Mouse (Mus musculus): Measurements from ENCODE around the gene Fcgrt. TPM values are rescaled to one million over a fixed set of nuclear protein-coding genes. Genes with fewer than 3 reads are reported as not detected.

Fcgrt gene
- polyA plus RNA-seq, 1 experiment: 38.9 TPM

DNA sequence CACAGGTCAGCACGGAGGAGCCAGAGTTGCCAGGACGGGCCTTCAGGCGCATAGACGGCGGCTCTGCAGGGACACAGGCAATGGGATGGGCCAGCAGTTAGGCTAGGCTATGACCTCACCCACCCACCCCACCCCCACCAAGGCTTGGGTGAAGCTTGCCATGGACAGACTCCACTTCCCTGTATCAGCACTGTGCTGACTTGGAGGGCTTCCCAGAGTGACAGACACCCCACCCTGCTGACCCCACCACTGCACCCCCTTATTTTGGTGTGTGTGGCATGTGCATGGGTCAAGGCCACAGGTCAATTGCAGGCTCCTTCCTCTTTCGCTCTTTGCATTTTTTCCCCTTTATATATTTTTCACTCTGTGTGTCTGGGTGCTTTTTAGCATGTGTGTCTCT, 8.3 kb downstream of the Fcgrt start:
- Histone ChIP-seq H3K4me1 (replicated peaks; ENCODE audit: control insufficient read depth, insufficient read depth, low read length) (peaks cover 20% of the 10 kb centered on the region), H3K27ac (ENCODE audit: control insufficient read depth, insufficient read depth, low read length) (no peak overlapping the region)
- 92% methylated on average over 6 of the region's 6 CpGs for WGBS

DNA sequence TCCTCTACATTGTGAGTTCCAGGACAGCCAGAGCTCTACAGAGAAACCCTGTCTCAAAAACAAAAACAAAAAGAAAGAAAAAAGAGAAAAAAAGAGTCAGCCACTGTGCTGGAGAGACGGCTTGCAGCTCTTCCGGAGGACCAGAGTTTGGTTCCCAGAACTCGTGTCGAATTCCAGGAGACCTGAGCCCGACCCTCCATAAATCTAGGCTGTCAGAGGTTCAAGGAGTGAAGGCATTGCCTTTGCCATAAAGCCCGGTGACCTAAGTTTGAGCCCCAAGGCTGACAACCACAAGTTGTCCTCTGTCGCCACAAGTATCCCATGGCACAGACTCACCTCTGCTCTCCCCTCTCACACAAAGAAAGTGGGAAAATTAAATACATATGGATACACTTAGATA, 9.5 kb downstream of the Fcgrt start:
- TF ChIP-seq POLR2A (IDR thresholded peaks at IDR 0.05; ENCODE audit: control insufficient read depth, extremely low read depth, insufficient read depth, low read length, poor library complexity) (no peak), CTCF (IDR thresholded peaks at IDR 0.05; ENCODE audit: borderline replicate concordance, control insufficient read depth, extremely low read depth, insufficient read depth, low read length, poor library complexity) (no peak)
- WGBS: 91% methylated on average over 7 of the region's 7 CpGs
- Histone ChIP-seq H3K27me3 (ENCODE audit: control insufficient read depth, insufficient read depth, low read length) (peaks cover 10% of the 10 kb centered on the region), H3K27ac (ENCODE audit: control insufficient read depth, insufficient read depth, low read length) (no peak overlapping the region), H3K36me3 (ENCODE audit: control insufficient read depth, insufficient read depth, low read length) (no peaks in the 10 kb centered on the region), H3K4me1 (replicated peaks; ENCODE audit: control insufficient read depth, insufficient read depth, low read length) (peaks cover 20% of the 10 kb centered on the region), H3K4me3 (ENCODE audit: control insufficient read depth, insufficient read depth, low read length) (no peak overlapping the region)
- no peak for DNase-seq

More for the DNA sequence above, 8.3 kb downstream of the Fcgrt start:
- H3K4me3 ChIP-seq (ENCODE audit: control insufficient read depth, insufficient read depth, low read length): no peak overlapping the region
- no peak for TF ChIP-seq CTCF (IDR thresholded peaks at IDR 0.05; ENCODE audit: borderline replicate concordance, control insufficient read depth, extremely low read depth, insufficient read depth, low read length, poor library complexity)
- no peak for TF ChIP-seq POLR2A (IDR thresholded peaks at IDR 0.05; ENCODE audit: control insufficient read depth, extremely low read depth, insufficient read depth, low read length, poor library complexity)
- H3K27me3 ChIP-seq (ENCODE audit: control insufficient read depth, insufficient read depth, low read length): peaks cover 10% of the 10 kb centered on the region
- H3K36me3 ChIP-seq (ENCODE audit: control insufficient read depth, insufficient read depth, low read length): no peaks in the 10 kb centered on the region
- no peak for DNase-seq

DNA sequence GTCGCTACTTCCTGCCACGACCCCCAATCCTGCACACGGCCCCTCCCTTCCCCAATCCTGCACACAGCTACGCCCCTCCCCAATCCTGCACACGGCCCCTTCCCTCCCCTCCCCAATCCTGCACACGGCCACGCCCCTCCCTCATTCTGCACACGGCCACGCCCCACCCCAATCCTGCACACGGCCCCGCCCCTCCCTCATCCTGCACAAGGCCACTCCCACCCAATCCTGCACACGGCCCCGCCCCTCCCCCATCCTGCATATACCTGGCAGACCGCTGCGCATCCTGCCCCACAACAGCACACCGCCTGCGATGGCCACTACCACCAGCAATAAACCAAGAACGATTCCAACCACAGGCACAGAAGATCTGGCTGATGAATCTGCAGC, 10.1 kb downstream of the Fcgrt start:
- H3K27ac ChIP-seq (ENCODE audit: control insufficient read depth, insufficient read depth, low read length): no peak overlapping the region
- no peak for DNase-seq
- H3K36me3 ChIP-seq (ENCODE audit: control insufficient read depth, insufficient read depth, low read length): no peaks in the 10 kb centered on the region
- TF ChIP-seq CTCF (IDR thresholded peaks at IDR 0.05; ENCODE audit: borderline replicate concordance, control insufficient read depth, extremely low read depth, insufficient read depth, low read length, poor library complexity) (no peak), POLR2A (IDR thresholded peaks at IDR 0.05; ENCODE audit: control insufficient read depth, extremely low read depth, insufficient read depth, low read length, poor library complexity) (no peak)
- H3K4me1 ChIP-seq (replicated peaks; ENCODE audit: control insufficient read depth, insufficient read depth, low read length): peaks cover 20% of the 10 kb centered on the region
- no peak overlapping the region for H3K4me3 ChIP-seq (ENCODE audit: control insufficient read depth, insufficient read depth, low read length)
- peaks cover 10% of the 10 kb centered on the region for H3K27me3 ChIP-seq (ENCODE audit: control insufficient read depth, insufficient read depth, low read length)
- WGBS: 56% methylated on average over 17 of the region's 18 CpGs

DNA sequence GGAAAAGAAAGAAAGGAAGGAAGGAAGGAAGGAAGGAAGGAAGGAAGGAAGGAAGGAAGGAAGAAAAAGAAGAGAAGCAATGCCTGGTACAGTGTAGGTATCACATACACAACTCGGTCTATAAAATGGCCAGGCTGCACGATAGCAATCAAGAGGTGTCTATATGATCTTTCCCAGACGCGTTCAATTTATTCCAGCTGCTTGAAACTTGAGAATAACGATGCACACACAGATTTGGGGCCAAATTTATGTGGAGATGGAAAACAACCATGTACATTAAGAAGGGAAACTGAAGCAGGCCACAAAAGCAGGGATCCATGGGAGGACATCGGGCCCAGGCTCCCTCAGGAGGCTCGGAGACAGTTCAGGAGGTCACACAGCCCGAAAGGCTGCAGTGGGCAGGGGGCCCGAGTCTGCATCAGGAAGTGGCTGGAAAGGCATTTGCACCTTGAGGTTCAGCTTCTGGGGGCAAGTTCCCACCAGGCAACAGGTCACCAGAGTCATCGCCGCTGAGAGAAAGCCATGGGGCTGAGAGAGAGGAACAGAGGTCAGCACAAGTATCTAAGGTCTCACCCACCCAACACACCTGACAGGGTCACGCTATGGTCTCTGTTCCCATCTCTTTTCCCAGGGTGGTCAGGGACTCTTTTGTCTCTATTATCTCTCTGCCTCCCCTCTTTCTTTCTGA, 10.7 kb downstream of the Fcgrt start:
- Histone ChIP-seq H3K27ac (ENCODE audit: control insufficient read depth, insufficient read depth, low read length) (no peak overlapping the region), H3K4me3 (ENCODE audit: control insufficient read depth, insufficient read depth, low read length) (no peak overlapping the region), H3K27me3 (ENCODE audit: control insufficient read depth, insufficient read depth, low read length) (peaks cover 10% of the 10 kb centered on the region), H3K4me1 (replicated peaks; ENCODE audit: control insufficient read depth, insufficient read depth, low read length) (peaks cover 20% of the 10 kb centered on the region), H3K36me3 (ENCODE audit: control insufficient read depth, insufficient read depth, low read length) (no peaks in the 10 kb centered on the region)
- 80% methylated on average over 12 of the region's 12 CpGs for WGBS
- no peak for DNase-seq
- TF ChIP-seq POLR2A (IDR thresholded peaks at IDR 0.05; ENCODE audit: control insufficient read depth, extremely low read depth, insufficient read depth, low read length, poor library complexity) (no peak), CTCF (IDR thresholded peaks at IDR 0.05; ENCODE audit: borderline replicate concordance, control insufficient read depth, extremely low read depth, insufficient read depth, low read length, poor library complexity) (no peak)

DNA sequence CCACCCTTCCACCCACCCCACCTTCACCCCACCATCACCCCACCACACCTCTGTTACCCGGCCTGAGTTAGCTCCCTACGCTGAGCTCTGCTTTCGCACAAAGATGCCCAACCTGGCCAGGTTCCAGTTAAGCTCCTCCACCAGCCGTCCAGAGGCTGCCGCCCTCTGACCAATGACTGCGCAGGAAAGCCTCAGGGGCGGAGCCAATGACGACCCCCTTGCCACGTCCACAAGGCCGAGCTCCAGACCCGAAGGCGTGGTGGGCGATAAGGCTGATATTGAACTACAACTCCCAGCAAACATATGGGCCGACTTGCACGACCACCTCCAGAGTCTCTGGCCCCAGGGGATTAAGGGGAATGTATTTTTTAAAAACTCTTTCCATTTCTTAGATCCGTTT, 11.6 kb downstream of the Fcgrt start, which contains the start of gene Rcn3:
Gene Rcn3, minus strand, starts transcription at position 174 of the 400 bp plus-strand sequence.
- DNase-seq: no peak

DNA sequence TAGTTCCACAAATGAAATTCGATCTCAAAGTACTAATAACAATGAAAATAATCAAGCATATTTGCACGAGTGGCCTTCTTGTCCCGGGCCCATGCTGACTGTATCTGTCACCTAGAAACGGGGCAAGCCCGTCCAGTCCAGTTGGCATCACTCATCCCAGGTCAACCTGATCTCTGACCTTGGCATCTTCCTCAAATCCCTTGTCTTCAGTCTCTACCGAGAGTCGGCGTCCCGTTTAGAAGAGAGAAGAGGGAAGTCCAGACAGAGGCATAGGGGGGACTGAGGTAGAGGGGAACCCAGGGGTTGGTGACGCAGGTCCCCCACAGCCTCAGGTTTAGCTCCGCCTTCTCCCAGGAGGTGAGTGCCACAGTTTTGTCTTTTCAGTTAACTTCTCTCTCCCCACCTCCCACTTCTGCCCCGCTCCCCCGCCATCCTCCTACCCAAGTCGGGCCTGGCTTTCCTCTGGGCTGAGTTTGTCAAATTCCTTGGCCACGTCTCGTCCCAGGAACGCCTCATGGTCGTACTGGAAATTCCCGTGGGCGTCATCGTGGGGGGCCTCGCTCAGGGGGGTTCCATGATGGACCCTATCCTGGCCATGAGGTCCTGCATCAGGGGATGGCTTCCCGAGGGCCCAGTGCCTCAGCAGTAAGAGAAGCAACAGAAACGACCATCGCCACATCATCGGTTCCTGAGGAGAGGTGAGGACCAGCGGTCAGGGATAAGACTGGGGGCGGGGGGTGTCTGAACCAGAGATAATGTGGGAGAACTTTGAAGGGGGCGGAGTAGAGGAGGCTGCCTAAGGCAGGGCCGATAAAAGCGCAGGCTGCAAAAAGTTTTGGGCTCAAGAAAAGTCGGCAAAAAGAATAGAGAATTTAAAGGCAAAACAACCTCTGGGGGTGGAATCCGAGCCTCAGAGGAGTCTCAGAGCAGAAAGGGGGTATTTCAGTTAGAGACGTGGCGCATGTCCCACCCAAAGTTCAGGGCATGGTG, 12.4 kb downstream of the Fcgrt start:
- TF ChIP-seq POLR2A (IDR thresholded peaks at IDR 0.05; ENCODE audit: control insufficient read depth, extremely low read depth, insufficient read depth, low read length, poor library complexity): no peak
- no peak for TF ChIP-seq CTCF (IDR thresholded peaks at IDR 0.05; ENCODE audit: borderline replicate concordance, control insufficient read depth, extremely low read depth, insufficient read depth, low read length, poor library complexity)
- H3K4me3 ChIP-seq (ENCODE audit: control insufficient read depth, insufficient read depth, low read length): peak overlapping the region; percentile 12
- H3K27ac ChIP-seq (ENCODE audit: control insufficient read depth, insufficient read depth, low read length): no peak overlapping the region
- H3K27me3 ChIP-seq (ENCODE audit: control insufficient read depth, insufficient read depth, low read length): peaks cover 10% of the 10 kb centered on the region
- no peak for DNase-seq
- peaks cover 20% of the 10 kb centered on the region for H3K4me1 ChIP-seq (replicated peaks; ENCODE audit: control insufficient read depth, insufficient read depth, low read length)
- H3K36me3 ChIP-seq (ENCODE audit: control insufficient read depth, insufficient read depth, low read length): no peaks in the 10 kb centered on the region
- 14% methylated on average over 35 of the region's 35 CpGs for WGBS

More for the DNA sequence above, 11.6 kb downstream of the Fcgrt start, which contains the start of gene Rcn3:
- Histone ChIP-seq H3K4me3 (ENCODE audit: control insufficient read depth, insufficient read depth, low read length) (peak within 1 kb of the TSS; percentile 12), H3K27me3 (ENCODE audit: control insufficient read depth, insufficient read depth, low read length) (peaks cover 10% of the 10 kb centered on the region), H3K27ac (ENCODE audit: control insufficient read depth, insufficient read depth, low read length) (no peak within 1 kb of the TSS), H3K36me3 (ENCODE audit: control insufficient read depth, insufficient read depth, low read length) (no peaks in the 10 kb centered on the region), H3K4me1 (replicated peaks; ENCODE audit: control insufficient read depth, insufficient read depth, low read length) (peaks cover 20% of the 10 kb centered on the region)
- TF ChIP-seq POLR2A (IDR thresholded peaks at IDR 0.05; ENCODE audit: control insufficient read depth, extremely low read depth, insufficient read depth, low read length, poor library complexity) (no peak), CTCF (IDR thresholded peaks at IDR 0.05; ENCODE audit: borderline replicate concordance, control insufficient read depth, extremely low read depth, insufficient read depth, low read length, poor library complexity) (no peak)
- 6% methylated on average over 16 of the region's 16 CpGs for WGBS

All from thymus, adult 2 months (tissue).